Mouse (Mus musculus): ENCODE data around the gene Iffo2. TPM values are rescaled to one million over a fixed set of nuclear protein-coding genes. Genes with fewer than 3 reads are reported as not detected.

Gene Iffo2
- total and polyA plus RNA-seq, 3 experiments = 1.3 to 2.7 TPM; not detected in 1

- no peak overlapping the region for H3K9ac ChIP-seq (ENCODE audit: control insufficient read depth, low read depth, low read length, poor library complexity, severe bottlenecking)
- H3K4me3 ChIP-seq (ENCODE audit: control insufficient read depth in 1 of 2, insufficient read depth in 1 of 2, low read depth in 2 of 2, low read length in 2 of 2) = no peak overlapping the region
- H3K27me3 ChIP-seq (ENCODE audit: control insufficient read depth in 1 of 2, insufficient read depth in 2 of 2, low read length in 2 of 2) = no peaks in the 10 kb centered on the region
- no peak overlapping the region for H3K27ac ChIP-seq (ENCODE audit: control insufficient read depth, low read depth, low read length)
- H3K79me2 ChIP-seq (ENCODE audit: control insufficient read depth, insufficient read depth, low read length, poor library complexity) = no peaks in the 10 kb centered on the region
- TF ChIP-seq MXI1 (IDR thresholded peaks at IDR 0.05; ENCODE audit: low read depth, low read length) (no peak), USF2 (IDR thresholded peaks at IDR 0.05; ENCODE audit: borderline replicate concordance in 1 of 2, insufficient read depth in 1 of 2, low read depth in 1 of 2, low read length in 2 of 2) (no peak), USF1 (IDR thresholded peaks at IDR 0.05; ENCODE audit: low read depth, low read length) (no peak), SMC3 (IDR thresholded peaks at IDR 0.05; ENCODE audit: low read depth, low read length) (no peak), E2F4 (IDR thresholded peaks at IDR 0.05; ENCODE audit: borderline replicate concordance, low read depth, low read length) (no peak), POLR2A (IDR thresholded peaks at IDR 0.05; ENCODE audit: control insufficient read depth in 1 of 2, insufficient read depth in 1 of 2, low read depth in 1 of 2, low read length in 2 of 2, poor library complexity in 1 of 2) (no peak), MYC (IDR thresholded peaks at IDR 0.05; ENCODE audit: low read depth, low read length) (no peak), POLR2AphosphoS5 (IDR thresholded peaks at IDR 0.05; ENCODE audit: borderline replicate concordance, low read depth, low read length) (no peak), KAT2A (conservative IDR thresholded peaks at IDR 0.05; ENCODE audit: low read depth, low read length) (no peak), MAFK (IDR thresholded peaks at IDR 0.05; ENCODE audit: borderline replicate concordance, low read depth, low read length) (no peak), ZKSCAN1 (IDR thresholded peaks at IDR 0.05; ENCODE audit: low read depth, low read length) (no peak), MEF2A (IDR thresholded peaks at IDR 0.05; ENCODE audit: extremely low read depth, insufficient replicate concordance, low read depth, low read length, poor library complexity, severe bottlenecking) (no peak), TAL1 (IDR thresholded peaks at IDR 0.05; ENCODE audit: low read length) (no peak), ZMIZ1 (IDR thresholded peaks at IDR 0.05; ENCODE audit: low read depth, low read length) (no peak), MAX (IDR thresholded peaks at IDR 0.05; ENCODE audit: low read length) (no peak), NRF1 (IDR thresholded peaks at IDR 0.05; ENCODE audit: insufficient read depth, low read depth, low read length, poor library complexity, severe bottlenecking) (no peak), MYB (IDR thresholded peaks at IDR 0.05; ENCODE audit: low read depth, low read length) (no peak), ZNF384 (IDR thresholded peaks at IDR 0.05; ENCODE audit: low read depth, low read length) (no peak), TBP (IDR thresholded peaks at IDR 0.05; ENCODE audit: low read depth, low read length) (no peak), RCOR1 (IDR thresholded peaks at IDR 0.05; ENCODE audit: low read depth, low read length) (no peak)
- H3K36me3 ChIP-seq (ENCODE audit: control insufficient read depth in 1 of 2, insufficient read depth in 2 of 2, low read length in 2 of 2) = no peaks in the 10 kb centered on the region
- H3K4me1 ChIP-seq (ENCODE audit: control insufficient read depth in 1 of 2, insufficient read depth in 2 of 2, low read length in 2 of 2) = no peaks in the 10 kb centered on the region
- no peak for DNase-seq (ENCODE audit: low read depth, low spot score)
- H3K9me3 ChIP-seq (replicated peaks; ENCODE audit: insufficient read depth, low read length) = no peaks in the 10 kb centered on the region
Measured at GRCm38 (mm10) chr4:139630171-139630570, 99.8 kb downstream of the Iffo2 start.

GRCm38 (mm10) chr4:139631141-139631540 is 100.8 kb downstream of the Iffo2 start:
- no peak for DNase-seq (ENCODE audit: low read depth, low spot score)
- no peak for TF ChIP-seq MXI1 (IDR thresholded peaks at IDR 0.05; ENCODE audit: low read depth, low read length)
- no peak for TF ChIP-seq ETS1 (IDR thresholded peaks at IDR 0.05; ENCODE audit: low read depth, low read length)
- TF ChIP-seq NELFE (IDR thresholded peaks at IDR 0.05; ENCODE audit: low read depth, low read length) = no peak
- TF ChIP-seq POLR2AphosphoS2 (IDR thresholded peaks at IDR 0.05; ENCODE audit: low read length) = no peak
- no peak for TF ChIP-seq MYC (IDR thresholded peaks at IDR 0.05; ENCODE audit: low read depth, low read length)
- TF ChIP-seq KAT2A (conservative IDR thresholded peaks at IDR 0.05; ENCODE audit: low read depth, low read length) = no peak
- no peak for TF ChIP-seq HCFC1 (IDR thresholded peaks at IDR 0.05; ENCODE audit: low read depth, low read length)
- TF ChIP-seq EP300 (IDR thresholded peaks at IDR 0.05; ENCODE audit: low read depth in 1 of 2, low read length in 2 of 2) = no peak
- TF ChIP-seq ZNF384 (IDR thresholded peaks at IDR 0.05; ENCODE audit: low read depth, low read length) = no peak
- no peak for TF ChIP-seq ZC3H11A (IDR thresholded peaks at IDR 0.05; ENCODE audit: low read depth, low read length)
- TF ChIP-seq MEF2A (IDR thresholded peaks at IDR 0.05; ENCODE audit: extremely low read depth, insufficient replicate concordance, low read depth, low read length, poor library complexity, severe bottlenecking) = no peak
- no peak for TF ChIP-seq MYB (IDR thresholded peaks at IDR 0.05; ENCODE audit: low read depth, low read length)
- no peak for TF ChIP-seq MAZ (IDR thresholded peaks at IDR 0.05; ENCODE audit: low read depth, low read length)
- no peak for TF ChIP-seq GATA1 (IDR thresholded peaks at IDR 0.05; ENCODE audit: low read depth, low read length)
- no peak for TF ChIP-seq NRF1 (IDR thresholded peaks at IDR 0.05; ENCODE audit: insufficient read depth, low read depth, low read length, poor library complexity, severe bottlenecking)
- no peak for TF ChIP-seq BHLHE40 (IDR thresholded peaks at IDR 0.05; ENCODE audit: borderline replicate concordance, low read depth, low read length)
- no peak for TF ChIP-seq JUND (IDR thresholded peaks at IDR 0.05; ENCODE audit: low read depth, low read length)
- H3K4me3 ChIP-seq (ENCODE audit: control insufficient read depth in 1 of 2, insufficient read depth in 1 of 2, low read depth in 2 of 2, low read length in 2 of 2) = no peak overlapping the region
- no peaks in the 10 kb centered on the region for H3K27me3 ChIP-seq (ENCODE audit: control insufficient read depth in 1 of 2, insufficient read depth in 2 of 2, low read length in 2 of 2)
- H3K9ac ChIP-seq (ENCODE audit: control insufficient read depth, low read depth, low read length, poor library complexity, severe bottlenecking) = no peak overlapping the region
- no peaks in the 10 kb centered on the region for H3K79me2 ChIP-seq (ENCODE audit: control insufficient read depth, insufficient read depth, low read length, poor library complexity)
- H3K4me1 ChIP-seq (ENCODE audit: control insufficient read depth in 1 of 2, insufficient read depth in 2 of 2, low read length in 2 of 2) = no peaks in the 10 kb centered on the region
- no peak overlapping the region for H3K27ac ChIP-seq (ENCODE audit: control insufficient read depth, low read depth, low read length)
- no peaks in the 10 kb centered on the region for H3K36me3 ChIP-seq (ENCODE audit: control insufficient read depth in 1 of 2, insufficient read depth in 2 of 2, low read length in 2 of 2)
- H3K9me3 ChIP-seq (replicated peaks; ENCODE audit: insufficient read depth, low read length) = no peaks in the 10 kb centered on the region
